Mouse (Mus musculus) ES-Bruce4 (cell line): ENCODE results near the gene Hvcn1. TPM values are rescaled to one million over a fixed set of nuclear protein-coding genes. Genes with fewer than 3 reads are reported as not detected.

Source experiments
- H3K27ac ChIP-seq: 2 replicates; pipeline ENCODE4 v1.5.1; 2012; ENCODE audit warnings: low read length, inconsistent platforms; ENCODE audit not compliant: insufficient read depth
- H3K27me3 ChIP-seq: 2 replicates; pipeline ENCODE4 v1.6.1; 2012; ENCODE audit warnings: mild to moderate bottlenecking, low read length, inconsistent platforms; ENCODE audit not compliant: control insufficient read depth, poor library complexity, insufficient read depth, severe bottlenecking
- H3K36me3 ChIP-seq: 2 replicates; pipeline ENCODE4 v1.6.1; 2012; ENCODE audit warnings: inconsistent platforms, mild to moderate bottlenecking, low read length, moderate library complexity; ENCODE audit not compliant: control insufficient read depth, poor library complexity, insufficient read depth, severe bottlenecking
- H3K4me1 ChIP-seq: one replicate; pipeline ENCODE4 v1.8.1; 2011; ENCODE audit warnings: low read length; ENCODE audit not compliant: control insufficient read depth, insufficient read depth
- H3K4me3 ChIP-seq: 2 replicates; pipeline ENCODE4 v1.5.1; 2011; ENCODE audit warnings: low read depth, mild to moderate bottlenecking, low read length
- H3K9ac ChIP-seq: 2 replicates; pipeline ENCODE4 v1.6.1; 2012; ENCODE audit warnings: low read depth, mild to moderate bottlenecking, inconsistent platforms; ENCODE audit not compliant: poor library complexity, severe bottlenecking
- H3K9me3 ChIP-seq: replicated peaks from 2 replicates; pipeline ENCODE4 v1.6.1; 2012; ENCODE audit warnings: mild to moderate bottlenecking, low read length, inconsistent platforms; ENCODE audit not compliant: control insufficient read depth, poor library complexity, insufficient read depth, severe bottlenecking
- CTCF ChIP-seq: IDR thresholded peaks from one replicate; pipeline ENCODE4 v1.8.1; 2011; ENCODE audit warnings: low read depth, low read length
- EP300 ChIP-seq: IDR thresholded peaks from 2 replicates; pipeline ENCODE4 v1.6.1; 2011; ENCODE audit warnings: low read depth, low read length; ENCODE audit not compliant: insufficient read depth
- POLR2A ChIP-seq: IDR thresholded peaks from one replicate; pipeline ENCODE4 v1.8.1; 2011; ENCODE audit warnings: low read length; ENCODE audit not compliant: insufficient read depth
- polyA plus RNA-seq: library from polyadenylated mRNA; stranded (reverse); fragments of >200 nt; gene quantifications from 2 replicates; pipeline ENCODE4 v1.2.4, GENCODE M21; 2011; ENCODE audit warnings: low read depth; ENCODE audit not compliant: missing spikeins, insufficient read depth, insufficient read length

The Hvcn1 gene
- polyA plus RNA-seq, 1 experiment = 10.6 TPM

GRCm38 (mm10) chr5:122230816-122231215 is 24.2 kb downstream of the Hvcn1 start:
- H3K27me3 ChIP-seq = no peaks in the 10 kb centered on the region
- TF ChIP-seq POLR2A = no peak
- TF ChIP-seq CTCF = no peak
- TF ChIP-seq EP300 = no peak
- no peaks in the 10 kb centered on the region for H3K4me1 ChIP-seq
- H3K4me3 ChIP-seq = no peak overlapping the region
- H3K9me3 ChIP-seq = no peaks in the 10 kb centered on the region
- no peak overlapping the region for H3K27ac ChIP-seq
- no peak overlapping the region for H3K9ac ChIP-seq
- no peaks in the 10 kb centered on the region for H3K36me3 ChIP-seq

- Histone ChIP-seq H3K27me3 (no peaks in the 10 kb centered on the region), H3K9me3 (no peaks in the 10 kb centered on the region), H3K4me1 (no peaks in the 10 kb centered on the region), H3K27ac (no peak overlapping the region), H3K9ac (no peak overlapping the region), H3K4me3 (no peak overlapping the region), H3K36me3 (no peaks in the 10 kb centered on the region)
- no peak for TF ChIP-seq POLR2A
- no peak for TF ChIP-seq CTCF
- no peak for TF ChIP-seq EP300
Observed at GRCm38 (mm10) chr5:122231431-122231830, 24.8 kb downstream of the Hvcn1 start.

DNA sequence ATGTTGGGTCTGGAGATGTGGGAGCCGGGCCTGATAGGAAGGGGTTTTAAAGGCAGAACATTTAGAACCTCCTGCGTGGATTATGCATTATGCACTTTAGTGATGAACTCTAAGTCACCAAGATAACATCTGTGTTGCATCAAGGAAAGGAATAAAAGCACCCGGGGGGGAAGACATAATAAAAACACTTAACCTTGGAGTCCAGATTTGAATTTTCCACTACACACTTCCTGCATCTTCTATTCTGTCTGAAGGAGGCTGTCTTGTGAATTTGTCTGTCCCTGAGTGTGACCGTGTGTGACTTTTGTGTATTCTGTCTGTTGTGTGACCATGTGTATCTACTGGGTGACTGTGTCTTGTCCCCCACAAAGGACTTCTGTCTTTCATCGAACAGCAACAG is 25.4 kb downstream of the Hvcn1 start:
- Histone ChIP-seq H3K9ac (no peak overlapping the region), H3K27me3 (no peaks in the 10 kb centered on the region), H3K9me3 (no peaks in the 10 kb centered on the region), H3K4me1 (no peaks in the 10 kb centered on the region), H3K27ac (no peak overlapping the region), H3K4me3 (no peak overlapping the region), H3K36me3 (no peaks in the 10 kb centered on the region)
- TF ChIP-seq POLR2A (no peak), EP300 (no peak), CTCF (no peak)

GRCm38 (mm10) chr5:122233077-122233581 is 26.5 kb downstream of the Hvcn1 start:
- H3K4me3 ChIP-seq = no peak overlapping the region
- no peak overlapping the region for H3K27ac ChIP-seq
- no peaks in the 10 kb centered on the region for H3K9me3 ChIP-seq
- H3K4me1 ChIP-seq = no peaks in the 10 kb centered on the region
- no peaks in the 10 kb centered on the region for H3K36me3 ChIP-seq
- H3K9ac ChIP-seq = no peak overlapping the region
- TF ChIP-seq CTCF = no peak
- TF ChIP-seq EP300 = no peak
- no peak for TF ChIP-seq POLR2A
- no peaks in the 10 kb centered on the region for H3K27me3 ChIP-seq

DNA sequence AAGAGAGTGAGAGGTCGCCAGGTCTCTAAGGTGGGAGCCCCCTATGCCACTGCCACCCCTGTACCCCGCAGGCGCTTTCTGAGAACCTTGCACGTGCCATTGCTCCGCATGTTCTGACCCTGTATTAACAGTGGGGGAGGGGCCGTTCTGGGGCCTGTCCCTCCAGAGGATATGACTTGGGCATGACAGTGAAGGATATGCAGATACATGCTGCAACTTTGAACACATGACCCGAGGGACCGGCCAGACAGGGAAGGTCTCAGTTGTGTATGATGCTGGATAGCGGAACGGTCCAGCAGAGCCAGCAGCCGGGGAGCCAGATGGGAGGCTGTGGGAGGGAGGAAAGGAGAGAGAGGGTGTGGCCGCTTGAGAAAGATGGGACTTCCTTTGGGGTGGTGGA is 27.1 kb downstream of the Hvcn1 start:
- no peak overlapping the region for H3K4me3 ChIP-seq
- H3K27ac ChIP-seq = no peak overlapping the region

DNA sequence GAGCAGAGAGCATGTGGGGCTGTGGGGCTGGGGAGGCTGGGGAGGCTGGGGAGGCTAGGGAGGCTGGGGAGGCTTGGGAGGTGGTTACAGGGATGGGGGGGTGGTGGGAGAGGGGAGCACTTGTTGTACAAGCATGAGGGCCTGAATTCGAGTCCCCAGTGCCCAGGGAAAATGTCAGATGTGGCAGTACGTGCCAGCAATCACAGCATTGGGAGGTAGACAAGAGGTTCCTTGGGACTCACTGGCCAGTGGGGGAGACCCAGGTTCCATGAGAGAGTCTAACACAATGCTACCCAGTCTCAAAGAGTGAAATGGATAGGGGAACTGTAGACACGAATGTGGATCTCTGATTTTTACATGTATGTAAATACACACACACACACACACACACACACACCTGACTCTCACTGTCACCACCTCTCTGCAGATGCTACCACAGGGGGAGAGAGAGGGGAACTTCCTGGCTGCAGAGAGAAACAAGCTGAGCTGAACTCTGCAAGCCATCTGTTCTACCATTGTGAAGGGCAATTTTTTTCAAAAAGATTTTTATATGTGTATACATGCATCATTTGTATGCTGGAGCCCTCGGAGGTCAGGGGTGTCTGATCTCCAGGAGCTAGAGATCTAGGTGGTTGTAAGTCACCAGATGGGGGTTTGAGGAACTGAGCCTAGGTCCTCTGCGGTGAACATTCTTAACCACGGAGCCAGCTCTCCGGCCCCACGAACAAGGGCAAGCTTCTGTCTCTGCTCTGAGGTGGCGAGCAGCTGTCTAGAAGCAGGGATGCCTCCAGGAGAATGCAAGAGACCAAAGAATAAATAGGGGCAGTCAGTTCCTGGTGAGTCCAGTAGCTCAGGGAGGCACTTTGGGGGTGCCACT is 28.0 kb downstream of the Hvcn1 start:
- TF ChIP-seq POLR2A (no peak), CTCF (no peak), EP300 (no peak)
- no peaks in the 10 kb centered on the region for H3K4me1 ChIP-seq
- H3K36me3 ChIP-seq = no peaks in the 10 kb centered on the region
- no peaks in the 10 kb centered on the region for H3K9me3 ChIP-seq
- H3K4me3 ChIP-seq = no peak overlapping the region
- H3K27me3 ChIP-seq = no peaks in the 10 kb centered on the region
- no peak overlapping the region for H3K27ac ChIP-seq
- no peak overlapping the region for H3K9ac ChIP-seq

More for the DNA sequence above, 27.1 kb downstream of the Hvcn1 start:
- H3K9ac ChIP-seq = no peak overlapping the region
- TF ChIP-seq EP300 (no peak), CTCF (no peak), POLR2A (no peak)
- no peaks in the 10 kb centered on the region for H3K9me3 ChIP-seq
- H3K27me3 ChIP-seq = no peaks in the 10 kb centered on the region
- no peaks in the 10 kb centered on the region for H3K4me1 ChIP-seq
- no peaks in the 10 kb centered on the region for H3K36me3 ChIP-seq
